Mouse (Mus musculus): ENCODE measurements around the gene Pfpl. TPM values are rescaled to one million over a fixed set of nuclear protein-coding genes. Genes with fewer than 3 reads are reported as not detected.
A peak's percentile ranks its signal among the peaks of the same experiment; 100 is the strongest.

Pfpl gene
- polyA plus RNA-seq, 2 experiments from 2014 or later: 0.33 TPM; not detected in 1

DNA sequence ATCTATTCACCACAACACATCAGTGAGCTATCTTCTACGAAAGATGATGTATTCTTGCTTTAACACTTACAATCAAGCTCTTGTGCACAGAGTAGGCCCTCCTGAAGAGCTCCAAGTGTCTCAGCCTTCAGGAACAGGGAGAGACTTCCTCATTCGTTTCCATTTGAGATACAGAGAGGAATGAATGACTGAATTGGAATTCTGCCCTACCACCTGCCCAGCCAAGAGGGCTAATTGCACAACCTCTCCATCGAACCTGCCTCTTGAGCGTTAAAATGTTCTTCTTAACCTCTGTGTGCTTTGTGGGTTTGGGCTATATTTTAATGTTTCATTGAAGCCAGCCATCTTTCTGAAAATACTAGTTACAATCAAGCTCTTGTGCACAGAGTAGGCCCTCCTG is 37.0 kb downstream of the Pfpl start:
- ATAC-seq: no peak

DNA sequence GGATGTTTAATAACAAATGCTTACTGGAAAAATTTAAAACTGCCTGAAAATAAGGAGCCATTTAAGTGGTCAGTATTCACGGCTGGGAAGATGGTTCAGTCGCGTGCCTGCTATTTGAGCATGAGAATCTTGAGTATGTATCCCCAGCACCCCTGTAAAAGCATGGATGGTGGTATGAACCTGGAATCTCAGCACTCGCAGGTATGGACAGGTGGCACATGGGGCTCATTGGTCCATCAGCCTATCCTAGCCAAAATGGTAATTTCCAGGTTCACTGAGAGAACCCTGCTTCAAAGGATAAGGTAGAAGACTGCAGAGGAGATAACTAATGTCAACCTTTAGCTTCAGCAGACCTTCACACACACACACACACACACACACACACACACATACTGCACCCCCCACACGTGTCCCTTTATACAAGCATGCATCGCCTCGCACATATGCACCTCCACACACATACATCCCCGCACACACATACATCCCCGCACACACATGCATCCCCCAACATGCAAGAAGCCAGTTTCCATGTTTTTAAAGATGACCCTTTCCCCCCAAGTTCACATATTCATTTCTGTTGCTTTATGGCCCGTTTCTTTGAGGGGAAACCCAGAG is 37.9 kb downstream of the Pfpl start:
- ATAC-seq: no peak

DNA sequence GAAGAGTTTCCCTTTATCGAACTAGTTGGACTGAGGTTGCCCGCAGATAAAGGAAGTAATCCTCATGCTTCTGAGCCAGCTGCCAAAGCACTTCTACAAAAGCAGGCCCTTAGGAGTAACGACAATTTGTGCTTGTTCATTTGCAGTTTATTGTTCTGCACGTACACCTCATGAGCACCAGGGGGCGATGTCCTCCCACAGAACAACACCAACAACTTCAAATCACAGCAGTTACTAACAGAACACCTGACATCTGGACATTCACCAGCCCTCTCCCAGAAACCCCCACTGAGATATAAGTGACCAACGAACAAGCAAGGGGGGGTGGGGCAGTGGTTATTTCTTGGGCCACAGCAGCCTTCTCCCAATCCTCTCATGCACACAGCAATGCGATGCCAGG is 38.5 kb downstream of the Pfpl start:
- peak; percentile 75 for ATAC-seq

DNA sequence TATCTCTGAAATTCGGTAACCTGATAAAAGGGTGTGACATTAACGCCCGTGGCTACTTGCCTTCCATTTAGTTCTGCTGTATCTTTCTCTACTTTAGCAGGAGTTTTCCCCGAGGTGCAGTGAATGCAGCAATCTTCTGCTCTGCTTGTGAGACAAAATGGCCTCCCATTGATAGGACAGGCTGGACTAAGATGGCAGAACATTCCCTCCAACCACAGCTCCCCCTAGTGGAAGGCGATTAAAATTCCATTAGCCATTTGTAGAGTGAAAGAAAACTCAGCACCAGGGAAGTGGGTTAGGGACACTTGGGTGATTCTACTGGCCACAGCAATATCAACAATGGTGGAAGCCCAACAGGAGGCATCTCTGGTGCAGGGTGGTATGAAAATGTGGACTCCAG is 39.7 kb downstream of the Pfpl start:
- no peak for ATAC-seq

DNA sequence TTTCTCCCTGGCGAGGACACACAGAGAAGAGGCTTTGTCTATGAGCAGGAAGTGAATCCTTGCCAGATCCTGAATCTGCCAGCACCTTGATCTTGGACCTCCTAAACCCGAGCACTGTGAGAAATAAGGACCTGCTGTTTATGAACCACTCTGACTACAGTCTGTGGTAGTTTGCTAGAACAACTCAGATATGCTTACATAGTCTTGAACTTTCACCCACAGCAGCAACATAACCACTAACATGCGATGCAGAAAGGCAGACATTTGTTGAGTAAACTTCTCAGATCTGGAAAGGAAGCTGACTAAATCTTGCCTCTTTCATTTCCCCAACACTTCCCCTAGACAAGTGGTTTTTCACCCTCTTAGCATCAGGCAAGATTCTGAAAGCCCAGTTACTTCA is 44.2 kb downstream of the Pfpl start:
- peak; percentile 13 for ATAC-seq

DNA sequence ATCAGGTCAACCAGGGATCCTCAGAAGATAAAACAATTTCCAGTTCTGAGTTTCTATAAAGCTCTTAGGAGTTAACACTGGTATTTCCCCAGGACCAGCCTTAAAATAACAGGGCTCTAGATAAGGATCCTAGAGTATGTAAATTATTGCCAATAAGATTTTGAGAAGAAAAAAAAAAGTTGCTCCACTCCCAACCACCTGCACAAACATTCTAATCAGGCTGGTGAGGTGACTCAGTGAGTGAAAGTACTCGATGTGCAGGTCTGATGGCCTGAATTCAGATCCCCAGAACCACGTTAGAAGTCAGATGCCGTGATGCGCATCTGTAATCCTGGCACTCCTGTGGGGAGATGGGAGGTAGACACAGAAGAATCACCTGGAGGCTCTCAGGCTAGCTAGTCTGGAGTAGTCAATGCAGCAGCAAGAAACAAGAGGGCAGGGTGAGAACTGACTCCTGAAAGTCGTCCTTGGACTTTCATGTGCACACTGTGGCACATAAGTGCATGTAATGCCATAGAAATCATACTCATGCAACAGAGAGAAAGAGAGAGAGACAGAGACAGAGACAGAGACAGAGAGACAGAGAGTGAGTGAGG is 44.8 kb downstream of the Pfpl start:
- ATAC-seq: no peak

DNA sequence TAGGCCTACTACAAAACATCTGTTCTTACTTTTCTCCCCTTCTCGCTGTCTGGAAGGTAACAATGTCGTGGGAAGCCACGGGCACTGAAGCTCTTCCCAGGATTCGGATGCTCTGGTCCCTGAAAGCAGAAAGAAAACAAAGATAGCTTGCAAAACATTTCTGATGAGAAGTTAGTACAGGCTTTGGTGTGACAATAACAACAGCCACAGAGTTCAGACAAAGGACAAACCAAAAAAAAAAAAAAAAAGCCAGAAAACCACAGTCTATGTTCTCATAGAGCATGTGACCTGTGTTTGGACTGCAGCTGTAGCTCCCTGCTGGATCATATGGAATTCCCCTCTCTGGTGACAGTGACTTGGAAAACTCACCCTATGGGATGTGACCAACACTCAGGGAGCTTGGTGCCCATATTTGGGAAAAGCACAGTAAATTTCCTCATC is 45.5 kb downstream of the Pfpl start:
- ATAC-seq: peak; percentile 56

DNA sequence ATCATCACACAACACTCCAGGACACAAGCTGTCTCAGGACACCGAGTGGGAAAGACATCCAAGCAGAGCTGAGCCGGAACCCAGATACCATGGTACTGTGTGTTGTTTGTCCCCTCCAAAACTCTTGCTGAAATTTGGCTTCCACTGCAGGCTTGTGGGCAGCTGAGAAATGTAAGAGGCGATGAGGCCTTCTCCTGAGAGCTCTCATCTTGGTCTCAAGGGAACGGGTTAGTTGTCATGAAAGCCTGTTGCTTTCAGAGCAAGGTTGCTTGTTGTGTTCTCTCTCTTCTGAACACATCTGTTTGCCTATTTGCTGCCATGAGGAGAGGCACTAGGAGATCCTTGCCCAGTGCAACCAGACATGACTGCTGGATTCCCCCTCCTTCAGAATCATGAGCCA is 46.2 kb downstream of the Pfpl start:
- ATAC-seq: no peak

DNA sequence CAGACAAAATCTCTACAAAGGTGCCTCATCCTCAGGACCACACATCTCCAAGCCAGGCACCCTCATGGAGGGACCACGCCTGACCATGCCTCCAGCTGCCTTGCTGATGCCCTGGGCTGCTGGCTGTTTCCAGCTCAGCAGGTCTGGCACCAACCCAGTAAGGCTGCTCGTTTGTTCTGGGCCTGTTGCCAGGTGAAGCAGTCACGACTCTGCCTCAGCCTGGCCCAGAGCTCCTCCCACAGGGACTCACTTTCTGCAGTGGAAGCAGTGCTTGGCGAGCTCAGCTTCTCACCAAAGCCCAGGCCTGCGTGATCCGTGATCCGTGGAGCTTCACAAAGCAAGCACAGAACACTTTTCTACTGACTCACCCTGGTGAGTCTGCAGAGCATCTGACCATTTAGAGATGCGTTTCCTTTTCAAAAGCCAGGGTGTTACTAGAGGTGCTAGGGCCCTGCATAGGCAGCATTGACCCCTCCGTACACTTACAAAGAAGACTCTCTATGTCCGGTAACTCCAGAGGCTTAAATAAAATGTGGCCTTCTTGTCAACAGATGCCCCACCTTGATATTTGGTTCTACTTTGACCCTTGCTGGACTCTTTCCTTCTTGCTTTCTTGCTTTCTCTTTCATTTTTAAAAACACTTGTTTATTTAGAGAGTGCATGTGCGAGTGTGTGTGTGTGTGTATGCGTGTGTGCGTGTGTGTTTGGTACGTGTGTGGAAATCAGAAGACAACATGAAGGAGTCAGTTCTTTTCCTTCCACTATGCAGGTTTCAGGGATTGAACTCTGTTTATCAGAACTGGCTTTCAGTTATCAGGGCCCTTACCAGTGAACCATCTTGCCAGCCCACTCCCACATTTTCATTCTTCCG is 47.9 kb downstream of the Pfpl start:
- peak; percentile 68 for ATAC-seq

DNA sequence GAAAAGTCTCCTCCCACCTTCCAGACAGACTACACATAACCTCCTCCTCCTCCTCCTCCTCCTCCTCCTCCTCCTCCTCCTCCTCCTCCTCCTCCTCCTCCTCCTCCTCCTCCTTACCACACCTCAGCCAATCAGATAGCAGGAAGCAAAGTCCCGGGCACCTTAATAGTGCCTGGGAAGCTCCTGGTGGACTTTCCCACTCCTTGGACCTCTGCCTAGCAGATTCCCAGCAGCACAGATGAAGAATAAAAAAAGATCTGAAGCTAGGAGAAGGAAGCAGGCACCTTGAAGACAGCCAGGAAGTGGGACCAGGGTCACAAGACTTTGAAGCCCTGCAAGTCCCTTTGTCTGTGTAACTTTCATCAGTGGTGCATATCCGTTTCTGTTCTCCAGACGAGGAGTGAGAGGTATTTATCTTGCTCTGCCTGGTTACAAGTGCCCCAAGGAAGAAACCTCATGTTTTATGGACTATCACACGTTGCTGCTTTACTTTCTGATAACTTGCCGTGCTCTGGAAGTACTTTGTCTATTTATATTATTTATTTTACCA is 49.1 kb downstream of the Pfpl start:
- peak; percentile 56 for ATAC-seq

DNA sequence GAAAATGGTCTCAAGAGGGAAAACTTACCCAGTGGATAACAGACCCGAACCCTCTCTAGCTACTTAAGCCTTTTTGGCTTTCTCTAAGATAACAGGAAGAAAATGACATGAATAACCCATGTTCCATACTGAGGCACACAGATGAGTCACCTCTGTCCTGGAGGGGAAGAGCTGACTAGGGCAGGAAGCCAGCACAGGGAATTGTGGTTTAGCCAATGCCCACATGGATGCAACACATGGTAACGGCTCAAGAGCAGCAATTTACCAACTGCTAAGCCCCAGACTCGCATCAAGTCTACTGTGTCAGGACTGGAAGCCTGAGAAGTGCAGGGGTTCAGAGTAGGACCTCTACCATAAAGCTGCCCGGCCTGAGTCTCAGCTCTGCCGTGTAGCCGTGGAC is 50.7 kb downstream of the Pfpl start:
- no peak for ATAC-seq

Other genes starting within 250 kb of the Pfpl start
- not detected for gene Olfr1431, start 227.3 kb upstream of the Pfpl start, polyA plus RNA-seq (2017; shearing (Covaris generic))
- gene Olfr1432, start 195.3 kb upstream of the Pfpl start, polyA plus RNA-seq (2017; shearing (Covaris generic)): not detected
- gene Olfr262, start 186.2 kb upstream of the Pfpl start, polyA plus RNA-seq (2017; shearing (Covaris generic)): not detected
- not detected for gene Olfr235, start 166.9 kb upstream of the Pfpl start, polyA plus RNA-seq (2017; shearing (Covaris generic))
- gene Olfr1434, start 148.1 kb upstream of the Pfpl start, polyA plus RNA-seq (2017; shearing (Covaris generic)): not detected
- gene Olfr1436, start 128.8 kb upstream of the Pfpl start, polyA plus RNA-seq (2017; shearing (Covaris generic)): not detected
- not detected for gene Olfr1437, start 102.8 kb upstream of the Pfpl start, polyA plus RNA-seq (2017; shearing (Covaris generic))
- not detected for gene Olfr1438-ps1, start 92.0 kb upstream of the Pfpl start, polyA plus RNA-seq (2017; shearing (Covaris generic))
- gene Olfr1440, start 40.6 kb upstream of the Pfpl start, polyA plus RNA-seq (2017; shearing (Covaris generic)): not detected
- gene Olfr1441, start 10.5 kb upstream of the Pfpl start, polyA plus RNA-seq (2017; shearing (Covaris generic)): not detected
- under 1 TPM in 1 of 2 experiments, not detected in 1; 0.28 TPM for gene Mpeg1, start 32.9 kb downstream of the Pfpl start, polyA plus RNA-seq (2017; shearing (Covaris generic))
- 1 to 10 TPM; 3.5 to 3.7 TPM for gene Dtx4, start 73.5 kb downstream of the Pfpl start, polyA plus RNA-seq (2017; shearing (Covaris generic))
- gene Fam111a, start 117.8 kb downstream of the Pfpl start, polyA plus RNA-seq (2017; shearing (Covaris generic)): 10 to 100 TPM; 41.0 to 41.8 TPM
- gene Gm4952, start 172.1 kb downstream of the Pfpl start, polyA plus RNA-seq (2017; shearing (Covaris generic)): not detected
- gene Glyat, start 205.4 kb downstream of the Pfpl start, polyA plus RNA-seq (2017; shearing (Covaris generic)): not detected
- not detected for gene Olfr1442, start 242.5 kb downstream of the Pfpl start, polyA plus RNA-seq (2017; shearing (Covaris generic))